Mouse (Mus musculus) myocyte (in vitro differentiated cells): ENCODE measurements at regions not wholly inside any gene's neighbourhood (a gene's known extent, or its start where the extent isn't known, plus 50 kb on each side); places are given as distances from the start of the nearest gene placed in this dataset.
A peak's percentile ranks its signal among the peaks of the same experiment; 100 is the strongest.

Experiments used
- H3K27me3 ChIP-seq: one replicate; pipeline ENCODE4 v1.6.1; 2011; ENCODE audit not compliant: control insufficient read depth, insufficient read depth, insufficient read length
- H3K36me3 ChIP-seq: one replicate; pipeline ENCODE4 v1.6.1; 2011; ENCODE audit not compliant: control insufficient read depth, insufficient read depth
- H3K4me2 ChIP-seq: one replicate; pipeline ENCODE4 v1.6.1; 2011; ENCODE audit warnings: low read depth, control low read depth
- H3K4me3 ChIP-seq: one replicate; pipeline ENCODE4 v1.5.1; 2011; ENCODE audit warnings: mild to moderate bottlenecking, control low read depth, moderate library complexity
- H3K79me2 ChIP-seq: one replicate; pipeline ENCODE4 v1.6.1; 2011; ENCODE audit not compliant: control insufficient read depth, insufficient read depth
- H3ac ChIP-seq: one replicate; pipeline ENCODE4 v1.6.1; 2011; ENCODE audit not compliant: control insufficient read depth, insufficient read length
- CEBPB ChIP-seq: IDR thresholded peaks from 2 replicates; pipeline ENCODE4 v1.6.1; 2011; ENCODE audit warnings: mild to moderate bottlenecking, moderate library complexity; ENCODE audit not compliant: poor library complexity, insufficient read depth, severe bottlenecking
- E2F4 ChIP-seq: IDR thresholded peaks from one replicate; pipeline ENCODE4 v1.6.1; 2011; ENCODE audit warnings: mild to moderate bottlenecking, control low read depth, moderate library complexity; ENCODE audit not compliant: insufficient read depth
- MAX ChIP-seq: IDR thresholded peaks from one replicate; pipeline ENCODE4 v1.6.1; 2011; ENCODE audit warnings: low read depth, mild to moderate bottlenecking, control low read depth
- MYOD1 ChIP-seq, 3 experiments: IDR thresholded peaks; one replicate each; pipeline ENCODE4 v1.6.1; 2011; ENCODE audit warnings: control low read depth in 2 of 3, low read depth in 2 of 3, mild to moderate bottlenecking in 2 of 3, moderate library complexity in 1 of 3; ENCODE audit not compliant: insufficient read length in 2 of 3, control insufficient read depth in 1 of 3
- MYOG ChIP-seq, 3 experiments: IDR thresholded peaks; one replicate each; pipeline ENCODE4 v1.6.1; 2011; ENCODE audit warnings: control low read depth in 2 of 3, low read depth in 2 of 3, mild to moderate bottlenecking in 2 of 3; ENCODE audit not compliant: insufficient read length in 2 of 3, control insufficient read depth in 1 of 3, insufficient read depth in 1 of 3
- POLR2A ChIP-seq: IDR thresholded peaks from one replicate; pipeline ENCODE4 v1.6.1; 2011; ENCODE audit warnings: low read depth, mild to moderate bottlenecking, control low read depth, moderate library complexity; ENCODE audit not compliant: insufficient read length
- POLR2AphosphoS2 ChIP-seq: IDR thresholded peaks from one replicate; pipeline ENCODE4 v1.6.1; 2011; ENCODE audit warnings: low read depth, control low read depth; ENCODE audit not compliant: insufficient read length
- REST ChIP-seq: IDR thresholded peaks from one replicate; pipeline ENCODE4 v1.6.1; 2011; ENCODE audit warnings: mild to moderate bottlenecking, control low read depth, moderate library complexity; ENCODE audit not compliant: insufficient read depth, insufficient read length
- SRF ChIP-seq: IDR thresholded peaks from one replicate; pipeline ENCODE4 v1.6.1; 2011; ENCODE audit warnings: low read depth; ENCODE audit not compliant: control insufficient read depth, insufficient read length
- TCF12 ChIP-seq: IDR thresholded peaks from one replicate; pipeline ENCODE4 v1.6.1; 2011; ENCODE audit warnings: mild to moderate bottlenecking, control low read depth; ENCODE audit not compliant: poor library complexity, insufficient read depth, severe bottlenecking
- TCF3 ChIP-seq: IDR thresholded peaks from one replicate; pipeline ENCODE4 v1.6.1; 2011; ENCODE audit warnings: low read depth, control low read depth; ENCODE audit not compliant: insufficient read length
- USF1 ChIP-seq: IDR thresholded peaks from one replicate; pipeline ENCODE4 v1.6.1; 2011; ENCODE audit warnings: low read depth, mild to moderate bottlenecking, control low read depth, moderate library complexity

- H3K4me3 ChIP-seq = no peak overlapping the region
- no peak overlapping the region for H3ac ChIP-seq
- H3K36me3 ChIP-seq = no peaks in the 10 kb centered on the region
- no peaks in the 10 kb centered on the region for H3K27me3 ChIP-seq
- TF ChIP-seq POLR2A (no peak), TCF3 (no peak), E2F4 (no peak), POLR2AphosphoS2 (no peak), CEBPB (no peak), USF1 (no peak), SRF (no peak), REST (no peak), MYOG (IDR thresholded peaks at IDR 0.05; ENCODE audit: control insufficient read depth in 1 of 3, insufficient read depth in 1 of 3, insufficient read length in 2 of 3, low read depth in 2 of 3) (no peak)
- no peak overlapping the region for H3K4me2 ChIP-seq
- no peaks in the 10 kb centered on the region for H3K79me2 ChIP-seq
Observed at GRCm38 (mm10) chr16:49332107-49332722, 274.9 kb downstream of the Myh15 start.

DNA sequence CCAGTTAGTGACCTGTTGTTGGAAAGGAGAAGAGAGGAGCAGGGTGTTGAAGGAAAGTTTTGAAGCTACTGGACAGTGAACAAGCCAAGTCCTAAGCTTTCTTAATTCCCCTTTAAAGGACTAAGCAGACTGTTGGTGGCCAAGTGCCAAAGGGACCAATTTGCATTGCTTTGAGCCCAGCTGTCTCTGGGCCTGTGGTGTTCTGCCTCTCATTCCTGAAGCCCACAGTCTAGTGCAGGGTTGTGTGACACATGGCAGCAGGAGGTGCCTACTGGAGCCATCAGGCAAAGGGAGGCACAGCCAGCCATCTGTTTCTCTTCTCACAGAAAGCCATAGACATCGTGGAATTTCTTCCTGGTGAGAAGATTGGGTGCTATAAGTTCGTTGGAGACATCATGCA lies 278.6 kb downstream of the Myh15 start:
- no peaks in the 10 kb centered on the region for H3K27me3 ChIP-seq
- TF ChIP-seq MYOG (IDR thresholded peaks at IDR 0.05; ENCODE audit: control insufficient read depth in 1 of 3, insufficient read depth in 1 of 3, insufficient read length in 2 of 3, low read depth in 2 of 3) (peak; percentile 77 to 90 (median 82)), TCF3 (no peak), TCF12 (peak; percentile 59), MYOD1 (IDR thresholded peaks at IDR 0.05; ENCODE audit: control insufficient read depth in 1 of 3, insufficient read length in 2 of 3, low read depth in 2 of 3) (peak; percentile 8 to 82 (median 81)), POLR2A (no peak), USF1 (no peak), CEBPB (no peak), MAX (no peak)
- H3K4me2 ChIP-seq = no peak overlapping the region
- H3K4me3 ChIP-seq = no peak overlapping the region
- no peaks in the 10 kb centered on the region for H3K79me2 ChIP-seq
- no peaks in the 10 kb centered on the region for H3K36me3 ChIP-seq
- no peak overlapping the region for H3ac ChIP-seq

GRCm38 (mm10) chr16:49337948-49338347 lies 280.7 kb downstream of the Myh15 start:
- TF ChIP-seq TCF12 (no peak), E2F4 (no peak), POLR2A (no peak), TCF3 (no peak), CEBPB (no peak), SRF (no peak), REST (no peak), MYOD1 (IDR thresholded peaks at IDR 0.05; ENCODE audit: control insufficient read depth in 1 of 3, insufficient read length in 2 of 3, low read depth in 2 of 3) (no peak), MYOG (IDR thresholded peaks at IDR 0.05; ENCODE audit: control insufficient read depth in 1 of 3, insufficient read depth in 1 of 3, insufficient read length in 2 of 3, low read depth in 2 of 3) (no peak), USF1 (no peak), POLR2AphosphoS2 (no peak), MAX (no peak)
- no peak overlapping the region for H3K4me3 ChIP-seq

GRCm38 (mm10) chr16:49358404-49358803 lies 301.1 kb downstream of the Myh15 start:
- no peak overlapping the region for H3ac ChIP-seq
- no peaks in the 10 kb centered on the region for H3K27me3 ChIP-seq
- H3K4me2 ChIP-seq = no peak overlapping the region
- no peaks in the 10 kb centered on the region for H3K79me2 ChIP-seq
- no peaks in the 10 kb centered on the region for H3K36me3 ChIP-seq
- TF ChIP-seq MAX (no peak), TCF3 (no peak), SRF (no peak), MYOG (IDR thresholded peaks at IDR 0.05; ENCODE audit: control insufficient read depth in 1 of 3, insufficient read depth in 1 of 3, insufficient read length in 2 of 3, low read depth in 2 of 3) (no peak), TCF12 (no peak), E2F4 (no peak), USF1 (no peak), CEBPB (no peak), POLR2A (no peak), POLR2AphosphoS2 (no peak), REST (no peak), MYOD1 (IDR thresholded peaks at IDR 0.05; ENCODE audit: control insufficient read depth in 1 of 3, insufficient read length in 2 of 3, low read depth in 2 of 3) (no peak)
- no peak overlapping the region for H3K4me3 ChIP-seq

More at GRCm38 (mm10) chr16:49337948-49338347, 280.7 kb downstream of the Myh15 start:
- no peak overlapping the region for H3ac ChIP-seq
- no peaks in the 10 kb centered on the region for H3K36me3 ChIP-seq
- H3K27me3 ChIP-seq = no peaks in the 10 kb centered on the region
- H3K4me2 ChIP-seq = no peak overlapping the region
- H3K79me2 ChIP-seq = no peaks in the 10 kb centered on the region
